Mouse (Mus musculus) midbrain, embryonic 10.5 days (tissue): ENCODE results near the gene Szrd1. TPM values are rescaled to one million over a fixed set of nuclear protein-coding genes. Genes with fewer than 3 reads are reported as not detected.

ENCODE experiments used
- DNase-seq: peaks from one replicate; pipeline ENCODE4 v3.0.0-alpha.2; 2017; ENCODE audit warnings: low spot score
- H3K27ac ChIP-seq: fragments of 300-500 bp; sonication (generic); replicated peaks from 2 replicates; pipeline ENCODE4 v1.5.1; 2016; ENCODE audit warnings: mild to moderate bottlenecking
- H3K27me3 ChIP-seq: fragments of 300-500 bp; sonication (generic); 2 replicates; pipeline ENCODE4 v1.6.1; 2016; ENCODE audit warnings: low read depth, mild to moderate bottlenecking; ENCODE audit not compliant: poor library complexity, severe bottlenecking
- H3K36me3 ChIP-seq: fragments of 300-500 bp; sonication (generic); 2 replicates; pipeline ENCODE4 v1.6.1; 2016; ENCODE audit warnings: mild to moderate bottlenecking, moderate library complexity
- H3K4me1 ChIP-seq: fragments of 300-500 bp; sonication (generic); 2 replicates; pipeline ENCODE4 v1.6.1; 2016
- H3K4me3 ChIP-seq: fragments of 300-500 bp; sonication (generic); 2 replicates; pipeline ENCODE4 v1.5.1; 2016; ENCODE audit warnings: mild to moderate bottlenecking, moderate library complexity
- H3K9me3 ChIP-seq: fragments of 300-500 bp; sonication (generic); replicated peaks from 2 replicates; pipeline ENCODE4 v1.6.1; 2016; ENCODE audit warnings: mild to moderate bottlenecking
- WGBS: fragments of 180-500 bp; shearing (Covaris S2); methylation state at CpG from one replicate; pipeline ENCODE4 v1.1.7; 2016; 5-methylcytosine and 5-hydroxymethylcytosine counted together
- polyA plus RNA-seq: library from polyadenylated mRNA; unstranded; fragments of >200 nt; fragmentation: Nextera tagmentation; extraction: Ambion mirVana; gene quantifications from 2 replicates; pipeline ENCODE4 v1.2.1, GENCODE M21; 2016

Szrd1 gene
- polyA plus RNA-seq, 1 experiment from 2014 or later, result 36.3 TPM

DNA sequence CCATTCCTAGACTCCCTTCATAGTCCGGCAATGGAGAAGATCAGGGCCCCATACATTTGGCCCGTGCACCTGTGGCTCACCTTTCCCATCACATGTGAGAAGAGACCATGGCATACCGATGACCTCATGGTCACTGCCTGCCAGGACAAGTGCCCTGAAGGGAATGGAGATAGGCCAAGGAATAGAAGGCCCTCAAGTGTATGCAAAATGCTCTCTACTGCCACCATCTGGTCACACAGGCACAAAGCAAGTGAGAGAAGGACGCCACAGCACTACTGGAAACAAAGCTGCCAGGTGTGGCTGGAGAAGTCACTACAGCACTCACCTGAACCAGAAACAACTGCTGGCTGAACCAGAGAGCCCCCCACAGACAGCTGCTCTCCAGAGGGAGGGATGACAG is 69.8 kb downstream of the Szrd1 start:
- Histone ChIP-seq H3K27me3 (no peaks in the 10 kb centered on the region), H3K4me1 (peaks cover 4% of the 10 kb centered on the region), H3K4me3 (no peak overlapping the region), H3K36me3 (peaks cover 93% of the 10 kb centered on the region), H3K27ac (no peak overlapping the region), H3K9me3 (no peaks in the 10 kb centered on the region)
- WGBS, result 68% methylated on average over 4 of the region's 4 CpGs
- DNase-seq, result peak; percentile 49

DNA sequence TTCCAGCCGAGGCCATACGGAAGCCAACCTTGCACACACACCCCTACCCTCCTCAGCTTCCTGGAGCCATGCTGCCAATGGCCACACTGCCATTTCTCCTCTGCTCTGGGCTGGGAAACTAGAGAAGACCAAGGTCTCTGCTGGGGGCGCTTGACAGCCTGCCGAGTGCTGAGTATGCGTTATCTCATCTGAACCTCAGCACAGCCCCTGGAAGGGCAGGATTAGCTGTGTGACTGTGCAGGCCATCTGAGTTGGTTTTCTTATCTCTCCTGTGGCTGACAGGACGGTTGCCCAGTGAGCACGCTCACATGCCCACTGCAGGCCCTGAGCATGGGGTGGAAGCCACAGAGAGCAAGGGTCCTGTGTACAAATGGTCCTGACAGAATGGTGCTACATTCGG is 70.9 kb downstream of the Szrd1 start:
- no peak for DNase-seq
- peaks cover 83% of the 10 kb centered on the region for H3K36me3 ChIP-seq

DNA sequence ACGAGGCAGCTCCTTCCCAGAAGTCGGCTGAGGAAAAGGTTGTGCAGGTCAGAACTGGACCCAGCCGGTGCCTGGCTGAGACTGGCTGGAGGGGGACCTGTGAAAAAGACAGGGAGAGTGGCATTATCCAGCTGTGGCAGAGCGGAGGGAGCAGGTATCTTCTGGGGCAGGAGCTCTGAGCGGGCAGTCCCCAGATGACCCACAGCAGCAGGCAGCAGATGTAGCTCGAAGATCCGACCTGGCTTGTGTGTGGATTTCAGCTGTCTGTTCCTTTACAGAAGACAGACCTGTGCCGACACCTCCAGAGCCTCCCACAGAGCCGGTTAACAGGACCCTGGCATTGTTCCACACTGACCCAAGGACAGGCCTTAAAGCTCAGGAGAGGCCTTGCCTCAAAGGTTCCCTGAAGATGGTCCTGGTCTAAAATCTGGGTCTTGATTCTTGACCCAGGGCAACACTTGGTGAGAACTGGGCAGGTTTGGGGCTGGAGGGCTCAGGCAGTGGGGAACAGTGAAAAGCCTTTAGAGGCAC is 72.0 kb downstream of the Szrd1 start:
- Histone ChIP-seq H3K36me3 (peaks cover 72% of the 10 kb centered on the region), H3K4me3 (no peak overlapping the region), H3K27ac (no peak overlapping the region), H3K27me3 (no peaks in the 10 kb centered on the region), H3K9me3 (no peaks in the 10 kb centered on the region), H3K4me1 (peaks cover 4% of the 10 kb centered on the region)
- 95% methylated on average over 9 of the region's 9 CpGs for WGBS
- DNase-seq, result no peak

More for the DNA sequence above, 70.9 kb downstream of the Szrd1 start:
- Histone ChIP-seq H3K4me1 (peaks cover 4% of the 10 kb centered on the region), H3K27ac (no peak overlapping the region), H3K27me3 (no peaks in the 10 kb centered on the region), H3K4me3 (no peak overlapping the region), H3K9me3 (no peaks in the 10 kb centered on the region)
- WGBS, result 93% methylated on average over 8 of the region's 8 CpGs

DNA sequence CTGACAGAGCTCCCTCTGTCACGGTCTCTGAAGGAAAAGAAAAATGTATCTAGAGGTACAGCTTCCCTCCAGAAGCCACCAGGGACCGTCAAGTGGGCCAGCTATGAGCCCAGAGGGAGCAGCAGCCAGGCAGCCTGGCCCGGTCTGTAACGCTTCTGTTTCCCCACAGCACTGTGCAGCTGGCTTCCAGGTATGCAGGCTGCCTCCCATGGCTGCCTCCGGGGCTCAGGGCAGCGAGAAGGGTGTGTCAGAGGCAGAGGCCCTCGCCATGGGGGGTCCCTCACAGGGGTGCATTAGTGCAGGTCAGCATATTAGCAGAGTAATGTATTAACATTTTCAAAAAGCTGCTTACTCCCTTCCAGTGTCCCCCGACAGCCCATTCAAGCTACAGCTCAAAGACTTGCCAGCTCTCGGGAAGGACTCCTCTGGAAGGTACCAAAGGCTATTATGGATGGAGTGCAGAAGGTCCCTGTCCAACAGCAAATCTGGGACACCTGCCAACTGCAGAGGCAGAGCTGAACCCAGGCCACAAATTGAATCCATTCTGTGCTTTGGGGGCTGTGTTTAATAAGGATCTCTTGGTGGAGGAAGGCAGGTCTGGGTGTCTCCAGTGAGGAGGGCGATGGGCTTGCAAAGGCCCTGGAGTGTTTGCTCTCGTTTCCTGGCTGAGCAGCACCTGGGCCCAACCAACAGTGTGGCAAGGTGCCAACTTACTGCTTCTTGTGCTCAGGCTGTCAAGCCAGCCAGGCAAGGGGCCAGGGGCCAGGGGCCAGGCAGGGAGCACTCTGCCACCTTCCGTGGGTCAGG is 72.7 kb downstream of the Szrd1 start:
- Histone ChIP-seq H3K27ac (no peak overlapping the region), H3K27me3 (no peaks in the 10 kb centered on the region), H3K36me3 (peaks cover 65% of the 10 kb centered on the region), H3K4me3 (no peak overlapping the region), H3K4me1 (peaks cover 4% of the 10 kb centered on the region), H3K9me3 (no peaks in the 10 kb centered on the region)
- WGBS, result 91% methylated on average over 12 of the region's 12 CpGs
- DNase-seq, result no peak

DNA sequence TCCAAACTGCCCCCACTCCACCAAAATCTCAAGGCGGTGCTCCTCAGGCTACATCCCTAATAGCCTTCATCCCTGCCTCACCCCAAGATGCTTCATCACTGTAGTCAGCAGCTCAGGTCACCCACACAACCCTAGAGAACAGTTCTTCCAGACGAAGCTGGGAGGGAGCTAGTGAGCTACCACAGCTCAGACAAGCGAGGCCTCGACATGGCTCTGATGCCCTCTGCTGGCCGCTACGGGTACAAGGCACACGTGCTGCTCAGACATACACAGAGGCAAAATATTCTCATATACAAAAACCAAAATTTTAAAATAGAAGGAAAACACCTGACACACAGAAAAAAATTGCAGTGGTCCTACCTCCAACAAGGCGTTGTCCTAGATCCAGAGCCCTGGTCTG is 74.5 kb downstream of the Szrd1 start:
- no peaks in the 10 kb centered on the region for H3K9me3 ChIP-seq
- H3K4me3 ChIP-seq, result no peak overlapping the region
- peaks cover 47% of the 10 kb centered on the region for H3K36me3 ChIP-seq
- no peak overlapping the region for H3K27ac ChIP-seq
- peak; percentile 81 for DNase-seq
- WGBS, result 7% methylated on average over 8 of the region's 8 CpGs
- H3K27me3 ChIP-seq, result no peaks in the 10 kb centered on the region
- H3K4me1 ChIP-seq, result peaks cover 20% of the 10 kb centered on the region

DNA sequence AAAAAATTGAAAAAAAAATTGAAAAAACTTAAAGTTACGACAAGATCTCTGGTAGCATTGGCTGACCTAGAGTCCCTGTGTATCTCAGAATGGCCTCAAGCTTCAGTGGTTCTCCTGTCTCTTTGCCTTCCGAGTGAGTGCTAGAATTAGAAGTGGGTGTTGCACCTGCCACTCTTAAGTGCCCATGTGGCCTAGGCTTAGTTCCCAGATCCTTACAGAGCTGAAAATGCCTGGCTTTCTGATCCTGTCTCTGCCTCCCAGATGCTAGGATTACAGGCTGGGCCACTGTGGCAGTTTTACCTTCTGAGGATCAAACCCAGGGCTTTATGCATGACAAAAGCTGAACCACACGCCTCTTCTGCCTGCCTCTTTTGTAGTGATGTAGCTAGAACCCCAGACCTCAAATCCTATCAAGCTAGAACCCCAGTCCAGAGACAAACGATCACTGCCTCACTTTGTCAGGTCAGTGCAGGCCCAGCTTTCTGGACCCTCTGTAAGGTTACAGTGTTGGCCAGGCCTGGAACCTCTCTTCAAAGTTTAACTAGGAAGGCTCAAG is 75.4 kb downstream of the Szrd1 start:
- H3K9me3 ChIP-seq, result no peaks in the 10 kb centered on the region
- no peak for DNase-seq
- no peak overlapping the region for H3K4me3 ChIP-seq
- peaks cover 30% of the 10 kb centered on the region for H3K4me1 ChIP-seq
- WGBS, result 76% methylated on average over 4 of the region's 4 CpGs
- H3K27ac ChIP-seq, result no peak overlapping the region
- peaks cover 38% of the 10 kb centered on the region for H3K36me3 ChIP-seq
- no peaks in the 10 kb centered on the region for H3K27me3 ChIP-seq

Other genes starting within 250 kb of the Szrd1 start
- gene Padi2, start 233.4 kb downstream of the Szrd1 start, polyA plus RNA-seq, result 0.15 and 1.4 TPM in 2 replicates
- 429 and 455 TPM in 2 replicates for gene Sdhb, start 178.6 kb downstream of the Szrd1 start, polyA plus RNA-seq
- 42.5 and 56.5 TPM in 2 replicates for gene Atp13a2, start 152.9 kb downstream of the Szrd1 start, polyA plus RNA-seq
- gene Mfap2, start 129.4 kb downstream of the Szrd1 start, polyA plus RNA-seq, result 260 and 321 TPM in 2 replicates
- gene Crocc, start 79.2 kb downstream of the Szrd1 start, polyA plus RNA-seq, result 10.8 and 11.0 TPM in 2 replicates
- 54.8 TPM in 2 replicates for gene Necap2, start 61.4 kb downstream of the Szrd1 start, polyA plus RNA-seq
- gene Spata21, start 51.4 kb downstream of the Szrd1 start, polyA plus RNA-seq, result 0.05 and 0.20 TPM in 2 replicates
- gene Fbxo42, start 8.1 kb upstream of the Szrd1 start, polyA plus RNA-seq, result 24.2 and 25.3 TPM in 2 replicates
- gene Rsg1, start 74.2 kb upstream of the Szrd1 start, polyA plus RNA-seq, result 7.4 and 7.5 TPM in 2 replicates
- 0.64 and 1.4 TPM in 2 replicates for gene Arhgef19, start 99.7 kb upstream of the Szrd1 start, polyA plus RNA-seq
- gene Epha2, start 161.5 kb upstream of the Szrd1 start, polyA plus RNA-seq, result 3.6 and 3.7 TPM in 2 replicates
- gene Fam131c, start 228.4 kb upstream of the Szrd1 start, polyA plus RNA-seq, result 0.70 and 1.2 TPM in 2 replicates